Mouse (Mus musculus): Measurements from ENCODE around the gene Spryd7. TPM values are rescaled to one million over a fixed set of nuclear protein-coding genes. Genes with fewer than 3 reads are reported as not detected.
A peak's percentile ranks its signal among the peaks of the same experiment; 100 is the strongest.

Spryd7 gene
- polyA plus RNA-seq, 1 experiment = 9.7 TPM

DNA sequence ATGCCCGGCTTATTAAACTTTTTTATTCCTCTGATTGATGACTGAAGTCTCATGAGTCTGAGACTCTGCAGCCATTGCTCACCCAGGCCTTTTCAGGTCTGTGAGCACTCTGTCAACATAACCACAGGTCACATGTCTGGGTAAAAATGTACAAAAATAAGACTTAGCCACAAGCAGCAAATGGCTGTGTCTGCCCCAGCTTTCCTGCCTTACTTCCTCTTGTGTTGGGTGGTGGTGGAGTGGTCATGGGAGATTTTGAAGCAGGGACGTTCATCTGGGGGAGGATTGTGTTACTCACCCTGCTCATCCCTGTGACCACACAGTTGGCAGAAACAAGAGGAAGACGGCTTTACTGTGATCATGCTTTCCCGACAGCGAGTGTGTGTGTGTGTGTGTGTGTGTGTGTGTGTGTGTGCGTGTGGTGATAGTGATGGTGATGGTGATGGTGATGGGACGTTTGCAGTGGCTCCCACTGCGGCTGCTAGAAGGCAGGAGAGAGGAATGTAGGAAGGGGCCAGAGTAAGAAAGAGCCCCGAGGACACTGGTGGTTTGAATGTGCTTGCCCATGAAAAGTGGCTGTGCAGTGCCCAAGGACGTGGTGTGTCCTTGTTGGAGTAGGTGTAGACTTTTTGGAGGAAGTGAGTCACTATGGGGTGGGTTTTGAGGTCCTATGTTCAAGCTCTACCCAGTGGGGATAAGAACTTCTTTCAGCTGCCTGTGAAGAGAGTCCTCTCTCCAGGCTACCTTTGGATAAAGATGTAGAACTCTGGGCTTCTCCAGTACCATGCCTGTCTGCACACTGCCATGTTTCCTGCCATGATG, 37.8 kb downstream of the Spryd7 start:
- no peaks in the 10 kb centered on the region for H3K36me3 ChIP-seq (ENCODE audit: control insufficient read depth, insufficient read depth, low read length)
- TF ChIP-seq CTCF (conservative IDR thresholded peaks at IDR 0.05; ENCODE audit: insufficient read depth, insufficient read length, low read depth, low read length) (no peak), POLR2A (IDR thresholded peaks at IDR 0.05; ENCODE audit: low read depth, low read length) (no peak)
- DNase-seq = peak; percentile 23
- H3K27me3 ChIP-seq (replicated peaks; ENCODE audit: control insufficient read depth, insufficient read depth, low read length) = no peaks in the 10 kb centered on the region
- H3K4me3 ChIP-seq (ENCODE audit: insufficient read depth, low read depth, low read length) = no peak overlapping the region
- no peaks in the 10 kb centered on the region for H3K4me1 ChIP-seq (ENCODE audit: control insufficient read depth, insufficient read depth, low read length)
- WGBS = 79% methylated on average over 10 of the region's 10 CpGs
- no peak overlapping the region for H3K27ac ChIP-seq (ENCODE audit: insufficient read depth, low read depth, low read length)

DNA sequence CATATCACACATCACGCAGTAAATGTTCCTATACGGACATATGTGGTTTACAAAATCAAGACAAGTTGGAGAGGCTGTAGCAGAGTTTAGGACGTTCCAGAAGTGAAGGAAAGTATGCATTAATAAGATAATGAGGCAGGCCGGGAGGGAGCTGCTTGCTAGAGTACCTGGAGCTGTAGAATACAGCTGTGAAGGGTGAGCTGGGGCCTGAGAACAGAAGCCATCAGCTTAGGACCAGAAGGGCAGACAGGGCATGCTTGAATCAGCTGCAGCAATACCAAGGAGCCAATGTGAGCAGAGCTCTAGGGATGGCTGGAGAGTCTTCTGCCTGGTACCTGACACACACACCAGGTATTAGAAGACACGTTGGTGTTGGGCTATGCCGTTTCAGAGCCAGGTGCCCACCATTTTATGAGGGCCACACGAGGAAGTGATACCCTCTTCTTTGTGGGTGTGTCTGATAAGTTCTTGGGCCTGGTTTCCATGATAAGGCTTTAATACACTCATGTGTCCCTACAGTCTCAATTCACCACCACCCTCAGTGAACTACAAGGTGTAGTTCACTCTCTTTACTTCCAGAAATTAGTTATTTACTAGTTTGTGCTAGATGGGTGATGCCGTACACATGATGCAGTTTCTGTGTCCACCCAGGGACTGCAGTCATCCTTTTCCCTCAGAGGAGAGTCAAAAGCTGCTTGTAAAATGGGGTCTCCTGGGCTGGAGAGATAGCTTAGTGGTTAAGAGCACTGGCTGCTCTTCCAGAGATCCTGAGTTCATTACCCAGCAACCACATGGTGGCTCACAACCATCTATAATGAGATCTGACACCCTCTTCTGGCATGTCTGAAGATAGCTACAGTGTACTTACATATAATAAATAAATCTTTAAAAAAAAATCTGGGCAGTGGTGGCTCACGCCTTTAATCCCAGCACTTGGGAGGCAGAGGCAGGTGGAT, 39.9 kb downstream of the Spryd7 start:
- Histone ChIP-seq H3K27me3 (replicated peaks; ENCODE audit: control insufficient read depth, insufficient read depth, low read length) (no peaks in the 10 kb centered on the region), H3K4me3 (ENCODE audit: insufficient read depth, low read depth, low read length) (no peak overlapping the region), H3K36me3 (ENCODE audit: control insufficient read depth, insufficient read depth, low read length) (no peaks in the 10 kb centered on the region), H3K27ac (ENCODE audit: insufficient read depth, low read depth, low read length) (no peak overlapping the region), H3K4me1 (ENCODE audit: control insufficient read depth, insufficient read depth, low read length) (no peaks in the 10 kb centered on the region)
- no peak for TF ChIP-seq CTCF (conservative IDR thresholded peaks at IDR 0.05; ENCODE audit: insufficient read depth, insufficient read length, low read depth, low read length)
- no peak for TF ChIP-seq POLR2A (IDR thresholded peaks at IDR 0.05; ENCODE audit: low read depth, low read length)
- 86% methylated on average over 9 of the region's 9 CpGs for WGBS
- DNase-seq = no peak

DNA sequence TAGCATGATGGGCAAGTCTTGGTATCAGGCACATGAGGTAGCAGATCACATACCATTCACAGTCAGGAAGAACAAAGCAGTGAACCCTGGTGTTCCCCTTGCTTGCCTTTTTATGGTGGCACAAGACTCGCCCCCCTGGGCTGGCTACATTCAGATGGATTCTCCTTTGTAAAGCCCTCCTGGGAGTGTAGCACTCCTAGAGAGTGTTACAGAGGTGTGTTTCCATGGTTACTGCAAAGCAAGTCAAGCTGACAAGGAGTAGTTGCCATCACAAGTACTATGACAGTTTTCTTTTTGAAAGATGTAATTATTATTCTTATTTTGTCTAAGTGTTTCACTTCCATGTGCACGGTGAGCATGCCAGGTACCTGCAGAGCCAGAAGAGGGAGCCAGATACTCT, 45.2 kb downstream of the Spryd7 start:
- no peak overlapping the region for H3K27ac ChIP-seq (ENCODE audit: insufficient read depth, low read depth, low read length)
- H3K27me3 ChIP-seq (replicated peaks; ENCODE audit: control insufficient read depth, insufficient read depth, low read length) = no peaks in the 10 kb centered on the region
- no peak for TF ChIP-seq CTCF (conservative IDR thresholded peaks at IDR 0.05; ENCODE audit: insufficient read depth, insufficient read length, low read depth, low read length)
- TF ChIP-seq POLR2A (IDR thresholded peaks at IDR 0.05; ENCODE audit: low read depth, low read length) = no peak
- no peak for DNase-seq
- no peaks in the 10 kb centered on the region for H3K36me3 ChIP-seq (ENCODE audit: control insufficient read depth, insufficient read depth, low read length)
- no peaks in the 10 kb centered on the region for H3K4me1 ChIP-seq (ENCODE audit: control insufficient read depth, insufficient read depth, low read length)
- H3K4me3 ChIP-seq (ENCODE audit: insufficient read depth, low read depth, low read length) = no peak overlapping the region
- WGBS = 83% methylated on average over 2 of the region's 2 CpGs

DNA sequence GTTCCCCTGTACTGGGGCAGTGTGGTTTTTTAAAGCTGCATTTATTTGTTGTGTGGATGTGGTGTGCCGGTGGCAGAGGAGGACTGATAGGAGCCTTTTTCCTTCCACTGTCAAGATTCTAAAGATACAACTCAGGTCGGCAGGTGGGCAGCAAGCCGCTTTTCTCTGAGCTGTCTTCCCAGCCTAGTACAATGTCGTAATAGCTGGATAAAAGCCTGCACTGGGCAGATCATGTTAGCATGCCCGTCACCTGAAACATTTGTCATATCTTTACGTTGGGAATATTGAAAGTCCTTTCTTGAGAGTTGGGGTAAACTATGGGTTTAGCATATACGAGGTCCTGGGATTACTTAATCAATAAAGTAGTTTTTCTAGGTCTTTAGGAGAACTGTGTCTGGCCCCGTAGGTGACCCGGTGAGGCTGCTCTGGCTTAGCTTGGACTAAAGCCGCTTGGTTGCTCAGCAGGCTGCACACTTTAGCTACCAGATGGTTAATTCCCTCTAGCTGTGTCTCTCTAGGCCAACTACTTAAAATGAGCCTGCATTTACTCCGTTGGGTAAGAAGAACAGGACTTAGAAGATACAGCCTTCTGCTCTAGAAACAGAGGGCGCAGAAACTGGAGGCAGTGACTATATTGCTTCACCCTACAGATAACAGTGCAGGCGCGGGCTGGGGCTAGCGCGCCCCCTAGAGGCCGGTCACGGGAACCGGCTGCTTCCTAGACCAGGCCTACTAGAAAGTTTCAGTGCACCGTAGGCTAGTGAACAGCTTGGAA, 58.8 kb downstream of the Spryd7 start:
- TF ChIP-seq CTCF (conservative IDR thresholded peaks at IDR 0.05; ENCODE audit: insufficient read depth, insufficient read length, low read depth, low read length) (peak; percentile 82), POLR2A (IDR thresholded peaks at IDR 0.05; ENCODE audit: low read depth, low read length) (no peak)
- no peaks in the 10 kb centered on the region for H3K4me1 ChIP-seq (ENCODE audit: control insufficient read depth, insufficient read depth, low read length)
- peak; percentile 70 for DNase-seq
- WGBS = 43% methylated on average over 20 of the region's 20 CpGs
- H3K4me3 ChIP-seq (ENCODE audit: insufficient read depth, low read depth, low read length) = no peak overlapping the region
- H3K27ac ChIP-seq (ENCODE audit: insufficient read depth, low read depth, low read length) = no peak overlapping the region
- H3K27me3 ChIP-seq (replicated peaks; ENCODE audit: control insufficient read depth, insufficient read depth, low read length) = no peaks in the 10 kb centered on the region
- no peaks in the 10 kb centered on the region for H3K36me3 ChIP-seq (ENCODE audit: control insufficient read depth, insufficient read depth, low read length)

DNA sequence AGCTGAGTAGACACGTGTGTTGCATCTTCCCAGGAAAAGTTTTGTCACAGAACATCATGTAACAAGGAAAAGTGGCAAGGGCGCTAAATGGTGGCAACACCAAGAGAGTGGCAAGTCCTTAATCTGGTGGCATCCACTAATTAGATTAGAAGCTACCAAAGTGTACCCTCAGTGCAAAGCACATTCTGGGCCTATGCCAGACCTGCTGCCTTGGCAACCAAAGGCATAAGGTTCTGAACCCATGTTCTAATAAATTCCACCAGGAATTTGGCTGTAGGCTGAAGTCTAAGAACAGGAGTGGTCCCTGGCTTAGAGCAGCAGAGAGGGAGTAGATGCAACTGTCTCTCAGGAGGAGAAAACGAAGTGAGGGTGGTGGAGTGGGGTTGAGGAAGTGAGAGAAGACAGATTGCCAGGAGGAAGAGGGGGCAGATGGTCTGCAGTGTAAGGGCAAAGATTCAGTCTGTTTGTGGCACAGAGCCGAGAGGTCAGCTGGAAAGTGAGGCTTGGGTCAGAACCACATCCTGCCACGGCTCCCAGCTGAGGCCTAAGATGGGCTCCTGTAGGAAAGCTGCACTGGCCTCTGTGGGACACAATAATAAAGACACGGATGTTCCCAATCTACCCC, 63.1 kb downstream of the Spryd7 start:
- no peak for TF ChIP-seq CTCF (conservative IDR thresholded peaks at IDR 0.05; ENCODE audit: insufficient read depth, insufficient read length, low read depth, low read length)
- TF ChIP-seq POLR2A (IDR thresholded peaks at IDR 0.05; ENCODE audit: low read depth, low read length) = no peak
- H3K27me3 ChIP-seq (replicated peaks; ENCODE audit: control insufficient read depth, insufficient read depth, low read length) = no peaks in the 10 kb centered on the region
- no peak overlapping the region for H3K4me3 ChIP-seq (ENCODE audit: insufficient read depth, low read depth, low read length)
- WGBS = 62% methylated on average over 6 of the region's 6 CpGs
- no peaks in the 10 kb centered on the region for H3K36me3 ChIP-seq (ENCODE audit: control insufficient read depth, insufficient read depth, low read length)
- H3K4me1 ChIP-seq (ENCODE audit: control insufficient read depth, insufficient read depth, low read length) = no peaks in the 10 kb centered on the region
- DNase-seq = peak; percentile 28
- H3K27ac ChIP-seq (ENCODE audit: insufficient read depth, low read depth, low read length) = no peak overlapping the region

Other genes with a start within 250 kb of the Spryd7 start
- 0.39 and 0.74 TPM in 2 replicates for gene Arl11, start 247.1 kb downstream of the Spryd7 start, polyA plus RNA-seq (2012; rRNA removed)
- gene Ebpl, start 196.4 kb downstream of the Spryd7 start, polyA plus RNA-seq (2012; rRNA removed) = 1.5 and 2.0 TPM in 2 replicates
- gene Kpna3, start 117.0 kb downstream of the Spryd7 start, polyA plus RNA-seq (2012; rRNA removed) = 5.9 and 8.4 TPM in 2 replicates
- gene Trim13, start 41.4 kb upstream of the Spryd7 start, polyA plus RNA-seq (2012; rRNA removed) = 5.0 and 5.3 TPM in 2 replicates
- 0.09 and 0.12 TPM in 2 replicates for gene Kcnrg, start 50.6 kb upstream of the Spryd7 start, polyA plus RNA-seq (2012; rRNA removed)